Mouse (Mus musculus): ENCODE measurements at regions not wholly inside any gene's neighbourhood (a gene's known extent, or its start where the extent isn't known, plus 50 kb on each side); places are given as distances from the start of the nearest gene placed in this dataset.
"Not testable (repeated sequence)": the region's sequence is repeated elsewhere in the genome, so short reads cannot be mapped to it uniquely, and the experiment has no call there.

DNA sequence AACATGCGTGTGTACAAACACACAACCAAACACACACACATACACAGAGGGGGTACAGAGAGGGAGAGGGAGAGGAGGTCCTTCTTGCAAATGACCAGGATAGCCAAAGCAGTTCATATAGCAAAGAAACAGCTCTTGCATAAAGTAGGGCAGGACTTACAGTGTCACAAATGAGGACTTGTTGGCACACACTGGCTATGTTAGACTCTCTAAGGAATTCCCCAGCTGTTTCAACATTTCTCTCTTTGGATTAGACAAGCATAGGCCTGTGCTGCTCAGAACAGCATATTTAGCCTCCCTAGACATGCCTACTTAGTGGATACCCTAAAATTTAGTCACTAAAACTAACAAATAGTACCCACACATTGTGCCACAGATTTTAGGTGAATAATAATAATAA is 347.1 kb upstream of the Tbl1xr1 start:
- DNase-seq (ENCODE audit: low spot score), result no peak

DNA sequence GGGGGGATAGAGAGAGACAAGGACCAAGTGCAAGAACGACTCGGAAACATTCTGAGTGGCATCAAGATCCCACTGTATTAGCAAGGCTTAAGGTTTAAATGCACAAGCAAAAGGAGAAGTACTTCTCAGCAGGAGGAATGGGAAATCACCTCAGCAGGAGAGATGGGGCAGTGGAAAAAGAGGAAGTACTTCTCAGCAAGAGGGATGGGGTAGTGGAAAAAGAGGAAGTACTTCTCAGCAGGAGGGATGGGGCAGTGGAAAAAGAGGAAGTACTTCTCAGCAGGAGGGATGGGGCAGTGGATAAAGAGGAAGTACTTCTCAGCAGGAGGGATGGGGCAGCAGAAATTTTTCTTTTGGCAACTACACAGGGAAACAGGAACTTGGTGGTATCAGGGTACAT is 340.8 kb upstream of the Tbl1xr1 start:
- not testable (repeated sequence) for DNase-seq (ENCODE audit: low spot score)

- no peak for DNase-seq (ENCODE audit: low spot score)
Observed at GRCm38 (mm10) chr3:21739720-21740119, 336.7 kb upstream of the Tbl1xr1 start.

DNA sequence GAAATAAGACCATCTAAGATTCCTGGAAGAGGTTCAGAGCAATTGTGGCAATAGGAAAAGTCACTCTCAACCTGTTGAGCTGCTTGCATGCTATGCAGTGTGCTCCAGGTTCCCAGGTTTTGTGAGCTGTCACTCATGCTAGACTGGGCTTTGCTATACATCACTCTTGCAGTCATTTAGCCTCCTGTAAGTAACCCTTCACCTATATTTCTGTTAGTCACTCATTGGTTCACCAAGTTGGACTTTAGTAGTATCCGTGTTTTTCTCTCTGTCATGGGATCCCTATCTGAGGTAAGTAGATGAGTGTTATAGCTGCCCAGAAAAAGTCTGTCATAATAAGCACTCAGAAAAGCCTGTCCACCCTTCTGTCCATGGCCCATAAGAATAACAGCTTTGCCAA is 332.3 kb upstream of the Tbl1xr1 start:
- no peak for DNase-seq (ENCODE audit: low spot score)

GRCm38 (mm10) chr3:21760516-21761218 is 315.8 kb upstream of the Tbl1xr1 start:
- no peak for DNase-seq (ENCODE audit: low spot score)

GRCm38 (mm10) chr3:21761219-21761600 is 315.2 kb upstream of the Tbl1xr1 start:
- DNase-seq (ENCODE audit: low spot score), result no peak

DNA sequence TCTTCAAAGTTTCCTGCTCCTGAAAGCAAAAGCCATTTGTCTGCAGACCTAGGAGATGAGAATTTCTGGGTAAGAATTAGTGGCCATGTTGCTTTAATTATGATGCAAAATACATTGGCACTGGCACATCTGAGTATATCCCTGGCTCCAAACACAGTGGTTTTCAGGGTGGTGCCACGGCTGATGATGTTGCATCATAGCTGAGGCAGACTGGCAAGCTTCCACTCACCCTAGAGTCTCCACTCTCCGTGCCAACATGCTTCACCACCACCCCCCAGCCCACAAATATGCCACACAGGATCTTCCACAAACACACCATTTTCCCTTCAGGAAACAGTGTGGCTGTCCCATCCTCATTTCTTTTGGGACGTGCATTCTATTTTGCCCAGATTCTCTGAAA is 314.5 kb upstream of the Tbl1xr1 start:
- no peak for DNase-seq (ENCODE audit: low spot score)

- DNase-seq (ENCODE audit: low spot score), result no peak
Observed at GRCm38 (mm10) chr3:21768081-21768480, 308.4 kb upstream of the Tbl1xr1 start.

- DNase-seq (ENCODE audit: low spot score), result no peak
Observed at GRCm38 (mm10) chr3:21769920-21770547, 306.4 kb upstream of the Tbl1xr1 start.

GRCm38 (mm10) chr3:21771752-21772298 is 304.6 kb upstream of the Tbl1xr1 start:
- DNase-seq (ENCODE audit: low spot score), result no peak

GRCm38 (mm10) chr3:21774172-21774842 is 302.1 kb upstream of the Tbl1xr1 start:
- no peak for DNase-seq (ENCODE audit: low spot score)

DNA sequence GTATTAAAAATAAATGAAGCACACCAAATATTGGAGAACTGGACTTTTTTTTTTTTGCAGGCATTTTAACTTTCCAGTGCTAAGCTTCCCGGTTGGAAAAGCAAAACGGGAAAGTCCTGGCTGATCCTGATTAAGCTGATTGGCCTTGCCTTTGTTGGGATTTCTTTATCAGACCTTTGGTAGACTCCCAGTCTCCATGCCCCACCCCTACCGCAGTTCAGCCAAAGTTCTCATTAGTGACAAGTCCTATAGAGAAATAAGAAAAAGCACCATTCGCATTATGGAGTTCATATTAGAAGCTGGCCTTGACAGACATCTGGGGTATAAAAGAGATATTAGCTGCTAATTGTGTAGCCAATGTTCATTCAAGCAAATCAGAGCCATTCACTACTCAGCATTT is 297.7 kb upstream of the Tbl1xr1 start:
- DNase-seq (ENCODE audit: low spot score), result no peak

GRCm38 (mm10) chr3:21791983-21792631 is 284.3 kb upstream of the Tbl1xr1 start:
- no peak for DNase-seq (ENCODE audit: low spot score)

DNA sequence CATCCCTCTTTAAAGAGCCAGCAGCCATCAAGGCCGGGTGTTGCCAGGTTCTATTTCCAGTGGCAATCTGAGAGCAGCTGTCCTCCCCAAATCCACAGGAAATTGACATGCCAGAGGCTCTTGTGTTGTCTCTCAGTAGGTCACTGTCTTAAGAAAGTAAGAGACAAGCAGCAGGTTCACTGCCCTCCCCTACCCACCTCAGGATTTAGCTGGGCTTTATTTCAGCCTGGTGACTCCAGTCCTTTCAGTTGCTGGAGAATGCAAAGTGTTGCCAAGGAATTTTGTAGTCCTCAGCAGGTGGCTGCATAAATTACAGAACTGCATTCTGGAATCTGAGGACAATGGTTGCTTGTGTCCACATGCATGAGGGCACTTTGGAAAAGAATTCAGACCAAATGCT is 278.3 kb upstream of the Tbl1xr1 start:
- DNase-seq (ENCODE audit: low spot score), result no peak

DNA sequence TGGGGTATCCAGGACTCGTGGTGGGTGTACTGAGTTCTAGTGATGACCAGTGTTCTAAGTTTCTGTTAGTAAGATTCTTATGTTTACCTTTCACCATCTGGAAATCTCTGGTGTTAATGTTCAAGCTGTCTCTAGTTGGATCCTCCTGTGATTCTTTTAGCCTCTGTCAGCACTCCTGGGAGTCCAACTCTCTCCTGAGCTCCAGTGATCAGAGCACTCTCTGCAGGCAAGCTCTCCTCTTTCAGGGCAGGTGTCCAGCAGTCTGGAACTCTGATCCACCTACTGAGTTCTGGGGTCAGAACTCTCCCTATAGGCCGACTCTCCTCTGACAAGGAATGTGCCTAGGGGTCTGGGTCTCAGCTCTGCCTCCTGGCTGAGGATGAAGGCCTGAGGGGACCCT is 272.6 kb upstream of the Tbl1xr1 start:
- DNase-seq (ENCODE audit: low spot score), result not testable (repeated sequence)

DNA sequence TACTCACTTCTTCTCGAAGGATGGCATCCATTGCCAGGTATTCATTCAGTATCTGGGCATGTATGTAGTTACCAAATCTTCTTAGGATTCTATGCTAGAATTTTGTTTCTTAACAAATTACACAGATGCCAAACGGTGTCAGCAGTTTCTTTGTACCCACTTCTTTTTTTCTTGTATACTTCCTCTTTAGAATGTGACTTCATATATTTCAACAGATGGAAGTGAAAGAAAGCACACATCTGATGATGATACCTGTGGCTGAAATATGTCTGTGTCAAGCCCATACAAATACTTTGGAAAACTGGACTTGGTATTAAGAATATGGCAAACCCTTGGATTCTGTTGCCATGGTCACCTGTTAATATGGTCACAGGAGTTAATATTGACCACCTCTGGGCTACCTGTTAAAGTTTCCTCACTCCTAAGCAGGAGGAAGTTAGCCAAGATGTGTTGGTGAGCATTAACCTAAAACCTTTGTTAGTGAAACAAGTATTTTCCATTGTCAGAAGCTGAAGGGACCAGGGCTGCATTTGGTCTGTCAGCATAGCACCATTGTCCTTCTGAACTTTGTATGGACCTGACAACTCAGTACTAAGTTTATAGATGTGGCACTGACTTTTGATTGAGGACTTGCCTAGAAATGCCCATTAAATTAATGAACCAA is 269.8 kb upstream of the Tbl1xr1 start:
- no peak for DNase-seq (ENCODE audit: low spot score)

- DNase-seq (ENCODE audit: low spot score), result no peak
Observed at GRCm38 (mm10) chr3:21808539-21808938, 267.9 kb upstream of the Tbl1xr1 start.

- no peak for DNase-seq (ENCODE audit: low spot score)
Observed at GRCm38 (mm10) chr3:21809769-21810470, 266.5 kb upstream of the Tbl1xr1 start.

DNA sequence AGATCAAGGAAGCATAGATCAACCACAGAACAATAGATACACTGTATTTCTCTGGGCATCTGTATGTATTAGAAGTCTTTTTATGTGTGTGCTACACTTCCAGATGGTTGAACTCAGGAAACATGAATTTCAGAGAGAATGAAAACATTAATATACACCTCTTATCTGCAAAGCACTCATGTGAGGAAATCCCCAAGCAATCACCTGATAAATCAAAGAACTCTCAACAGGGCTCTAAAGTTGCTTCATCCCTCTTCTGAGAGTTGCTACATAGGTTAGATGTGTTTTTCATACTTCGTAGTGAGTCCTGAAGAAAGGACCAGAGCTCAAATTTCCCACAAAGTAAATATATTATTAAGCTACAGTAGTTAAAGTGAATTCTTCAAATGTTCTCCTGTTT is 263.1 kb upstream of the Tbl1xr1 start:
- no peak for DNase-seq (ENCODE audit: low spot score)

- no peak for DNase-seq (ENCODE audit: low spot score)
Observed at GRCm38 (mm10) chr3:21816968-21817858, 259.2 kb upstream of the Tbl1xr1 start.
